ENCODE assay signal across 9 mouse cellular contexts in the genomic region with DNA sequence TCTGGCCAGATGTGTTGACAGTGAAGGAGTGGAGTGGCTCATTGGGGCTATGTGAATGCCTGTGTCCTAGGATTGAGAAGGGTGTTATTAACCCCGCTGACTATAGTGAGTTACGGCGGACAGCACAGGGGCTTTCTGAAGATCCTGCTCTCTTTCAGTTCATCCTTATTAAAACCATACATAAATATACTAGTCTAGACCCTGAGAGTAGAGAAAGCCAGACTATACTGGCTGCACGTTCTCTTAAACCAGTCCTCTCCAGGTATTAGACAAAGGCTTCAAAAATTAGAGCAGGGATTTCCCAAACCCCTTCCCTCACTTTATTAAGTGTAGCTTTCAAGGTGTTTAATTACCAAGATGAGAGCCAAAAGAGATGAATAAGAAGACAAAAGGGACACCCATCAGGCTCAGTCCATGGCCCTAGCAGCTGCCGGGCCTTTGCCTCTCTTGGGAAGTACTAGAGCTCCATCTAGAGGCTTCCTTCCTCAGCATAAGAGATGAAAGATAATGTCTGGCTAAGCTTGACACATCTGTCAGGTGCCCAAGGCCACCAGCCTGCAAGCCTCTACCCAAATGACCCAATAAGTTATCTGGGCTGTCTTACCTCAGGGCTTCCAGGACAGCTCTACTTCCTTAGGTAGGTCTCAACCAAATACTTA. TPM values are rescaled to one million over a fixed set of nuclear protein-coding genes. Genes with fewer than 3 reads are reported as not detected.
DNase-seq lines count a peak whose midpoint lies in the region; ATAC-seq and TF ChIP-seq lines count a peak whose summit lies in the region.
"Had no signal": no experiment of that assay in that cellular context is flagged by ENCODE, and none has a peak within 500 bp of the region (broad histone marks: within the 10 kb centered on the region; RNA-seq: fewer than 3 reads in every experiment).

No protein-coding gene starts in this region.

- no peak for TF ChIP-seq EP300 in heart, postnatal 0 days (IDR thresholded peaks at IDR 0.05; ENCODE audit: low read depth)
- TF ChIP-seq EP300 in liver, postnatal 0 days (IDR thresholded peaks at IDR 0.05; ENCODE audit: low read depth), result no peak

- H3K9ac ChIP-seq in heart, postnatal 0 days (replicated peaks; ENCODE audit: low read depth, low read length), result no peak overlapping the region
- no peak overlapping the region for H3K9ac ChIP-seq in liver, postnatal 0 days (replicated peaks)
- H3K9ac ChIP-seq: embryonic facial prominence, embryonic 13.5 days had no signal

- no peaks in the 10 kb centered on the region for H3K9me3 ChIP-seq in heart, postnatal 0 days (replicated peaks; ENCODE audit: control insufficient read depth, low read length)
- no peaks in the 10 kb centered on the region for H3K9me3 ChIP-seq in liver, postnatal 0 days (ENCODE audit: low read length)
- H3K9me3 ChIP-seq: embryonic facial prominence, embryonic 13.5 days had no signal

- ATAC-seq in heart, postnatal 0 days (ENCODE audit: insufficient read depth, low read depth), result 0 out of 2 replicates have a peak, but pooled peaks have one; percentile 66
- ATAC-seq in liver, postnatal 0 days, result no peak

- WGBS in heart, postnatal 0 days, result 58% methylated on average over 5 of the region's 5 CpGs
- 60% methylated on average over 5 of the region's 5 CpGs for WGBS in liver, postnatal 0 days (ENCODE audit: insufficient replicate concordance)

- H3K4me1 ChIP-seq in testis, adult 2 months (ENCODE audit: control insufficient read depth, insufficient read depth, low read length), result no peaks in the 10 kb centered on the region
- H3K4me1 ChIP-seq in heart, postnatal 0 days (ENCODE audit: control insufficient read depth, insufficient read depth), result no peaks in the 10 kb centered on the region
- no peaks in the 10 kb centered on the region for H3K4me1 ChIP-seq in liver, postnatal 0 days (ENCODE audit: insufficient read depth)

- no peaks in the 10 kb centered on the region for H3K36me3 ChIP-seq in testis, adult 2 months (ENCODE audit: control insufficient read depth, insufficient read depth, low read length)
- H3K36me3 ChIP-seq in heart, postnatal 0 days (replicated peaks; ENCODE audit: control insufficient read depth, insufficient read depth, low read length), result no peaks in the 10 kb centered on the region
- H3K36me3 ChIP-seq in liver, postnatal 0 days (replicated peaks; ENCODE audit: insufficient read depth, low read length), result no peaks in the 10 kb centered on the region
- H3K36me3 ChIP-seq: embryonic facial prominence, embryonic 13.5 days had no signal

- no peak for DNase-seq in testis, postnatal 14 days (ENCODE audit: low spot score)
- DNase-seq in c-Kit-positive CD71-positive TER-119-positive erythroid progenitor cells, embryonic 14.5 days (ENCODE audit: low spot score), result peak; percentile 18
- peak; percentile 74 for DNase-seq in heart, postnatal 0 days (ENCODE audit: low spot score)
- DNase-seq in kidney, postnatal 25 days, result peak; percentile 50 to 56
- DNase-seq in liver, postnatal 0 days, result peak; percentile 21
- peak; percentile 64 for DNase-seq in retina, adult 2 months (ENCODE audit: low read depth, low spot score)
- no peak for DNase-seq in spleen, adult 12 weeks (ENCODE audit: low spot score)

- no peaks in the 10 kb centered on the region for H3K27me3 ChIP-seq in testis, adult 2 months (ENCODE audit: control insufficient read depth, insufficient read depth, low read length)
- H3K27me3 ChIP-seq in heart, postnatal 0 days (ENCODE audit: control insufficient read depth, insufficient read depth, low read length), result no peaks in the 10 kb centered on the region
- H3K27me3 ChIP-seq in liver, postnatal 0 days (ENCODE audit: insufficient read depth, low read length), result no peaks in the 10 kb centered on the region

- no peak overlapping the region for H3K4me3 ChIP-seq in testis, adult 2 months (ENCODE audit: control insufficient read depth, low read depth, low read length)
- no peak overlapping the region for H3K4me3 ChIP-seq in heart, postnatal 0 days (ENCODE audit: low read depth, low read length)
- H3K4me3 ChIP-seq in liver, postnatal 0 days (ENCODE audit: low read depth, low read length), result no peak overlapping the region
- H3K4me3 ChIP-seq: embryonic facial prominence, embryonic 13.5 days had no signal

- no peak overlapping the region for H3K27ac ChIP-seq in testis, adult 2 months (ENCODE audit: control insufficient read depth, insufficient read depth, low read depth, low read length)
- H3K27ac ChIP-seq in heart, postnatal 0 days (ENCODE audit: low read depth), result no peak overlapping the region
- H3K27ac ChIP-seq in liver, postnatal 0 days (ENCODE audit: low read depth), result no peak overlapping the region
- H3K27ac ChIP-seq: embryonic facial prominence, embryonic 13.5 days had no signal

- no peak overlapping the region for H3K4me2 ChIP-seq in heart, postnatal 0 days (ENCODE audit: low read depth, low read length)
- no peak overlapping the region for H3K4me2 ChIP-seq in liver, postnatal 0 days (ENCODE audit: low read depth, low read length)
- H3K4me2 ChIP-seq: embryonic facial prominence, embryonic 13.5 days had no signal

- TF ChIP-seq POLR2A in testis, adult 2 months (IDR thresholded peaks at IDR 0.05; ENCODE audit: control insufficient read depth, low read depth, low read length), result no peak

- TF ChIP-seq CTCF in testis, adult 2 months (IDR thresholded peaks at IDR 0.05; ENCODE audit: control insufficient read depth, insufficient read depth, insufficient replicate concordance, low read depth, low read length), result peak; percentile 17; the same call in 1 of the 2 replicates
- TF ChIP-seq CTCF in heart, postnatal 0 days (IDR thresholded peaks at IDR 0.05; ENCODE audit: low read depth), result peak; percentile 72
- TF ChIP-seq CTCF in liver, postnatal 0 days (IDR thresholded peaks at IDR 0.05; ENCODE audit: low read depth), result peak; percentile 75

RNA-seq across cellular contexts. Expression of a gene that starts 42.0 kb away (rescaled TPM):
- polyA plus RNA-seq in testis, adult 2 months (2012; rRNA removed), result 25.2 and 36.5 TPM in 2 replicates
- 17.7 and 21.1 TPM in 2 replicates for total RNA-seq in heart, postnatal 0 days (2014; rRNA removed; ENCODE audit: low replicate concordance)
- 12.1 and 14.4 TPM in 2 replicates for polyA plus RNA-seq in heart, postnatal 0 days (2015; fragmentation: Nextera tagmentation; extraction: Ambion mirVana)
- polyA plus RNA-seq in liver, postnatal 0 days (2015; fragmentation: Nextera tagmentation; extraction: Ambion mirVana), result 6.5 and 7.5 TPM in 2 replicates

RNA-seq across cellular contexts. Expression of a gene that starts 57.0 kb away (rescaled TPM):
- polyA plus RNA-seq in testis, adult 2 months (2012; rRNA removed), result 12.2 and 13.1 TPM in 2 replicates
- not detected in 2 replicates for total RNA-seq in heart, postnatal 0 days (2014; rRNA removed; ENCODE audit: low replicate concordance)
- 0.34 and 0.60 TPM in 2 replicates for polyA plus RNA-seq in heart, postnatal 0 days (2015; fragmentation: Nextera tagmentation; extraction: Ambion mirVana)
- polyA plus RNA-seq in liver, postnatal 0 days (2015; fragmentation: Nextera tagmentation; extraction: Ambion mirVana), result not detected in 2 replicates

Comparison
In these comparisons a context has a peak if more than half of its experiments do, and no peak if none do; other contexts are left out.
1. CTCF ChIP-seq: peak in every context shown above with its lines; median percentile 75 in liver, postnatal 0 days; 72 in heart, postnatal 0 days; 17 in testis, adult 2 months.
2. DNase-seq: peak in c-Kit-positive CD71-positive TER-119-positive erythroid progenitor cells, embryonic 14.5 days (single experiment), heart, postnatal 0 days (single experiment), kidney, postnatal 25 days (2 of 2), liver, postnatal 0 days (single experiment) and retina, adult 2 months (single experiment); none in testis, postnatal 14 days (single experiment) and spleen, adult 12 weeks (single experiment).